Mouse (Mus musculus) testis, postnatal 10 days (tissue): Measurements from ENCODE around the gene Trim67.
"Not testable (repeated sequence)": the region's sequence is repeated elsewhere in the genome, so short reads cannot be mapped to it uniquely, and the experiment has no call there.

Source experiments
- DNase-seq: peaks from one replicate; pipeline ENCODE4 v3.0.0; 2021; ENCODE audit warnings: low spot score

The Trim67 gene

GRCm38 (mm10) chr8:124833430-124834205 lies 40.7 kb downstream of the Trim67 start:
- DNase-seq: no peak

GRCm38 (mm10) chr8:124835848-124836247 lies 43.0 kb downstream of the Trim67 start:
- DNase-seq: no peak

GRCm38 (mm10) chr8:124836273-124836672 lies 43.4 kb downstream of the Trim67 start:
- DNase-seq: no peak

GRCm38 (mm10) chr8:124836907-124837306 lies 44.0 kb downstream of the Trim67 start:
- DNase-seq: no peak

- no peak for DNase-seq
Measured at GRCm38 (mm10) chr8:124837956-124838355, 45.1 kb downstream of the Trim67 start.

GRCm38 (mm10) chr8:124839371-124839770 lies 46.5 kb downstream of the Trim67 start:
- DNase-seq: no peak

- no peak for DNase-seq
Measured at GRCm38 (mm10) chr8:124840900-124841299, 48.0 kb downstream of the Trim67 start.

GRCm38 (mm10) chr8:124841775-124842174 lies 48.9 kb downstream of the Trim67 start:
- no peak for DNase-seq

- DNase-seq: not testable (repeated sequence)
Measured at GRCm38 (mm10) chr8:124842929-124843328, 50.0 kb downstream of the Trim67 start.

GRCm38 (mm10) chr8:124845131-124845530 lies 52.2 kb downstream of the Trim67 start:
- no peak for DNase-seq

- no peak for DNase-seq
Measured at GRCm38 (mm10) chr8:124845573-124845972, 52.7 kb downstream of the Trim67 start.

GRCm38 (mm10) chr8:124853511-124853910 lies 60.6 kb downstream of the Trim67 start:
- DNase-seq: no peak

- peak; percentile 54 for DNase-seq
Measured at GRCm38 (mm10) chr8:124859466-124859865, 66.6 kb downstream of the Trim67 start.

- no peak for DNase-seq
Measured at GRCm38 (mm10) chr8:124860188-124860587, 67.3 kb downstream of the Trim67 start.

GRCm38 (mm10) chr8:124862321-124863162 lies 69.7 kb downstream of the Trim67 start, which contains the start of the genes Gnpat and 2810004N23Rik:
Gene Gnpat (plus strand): TSS chr8:124863033.
Gene 2810004N23Rik (minus strand): TSS chr8:124863120.
- DNase-seq: peak; percentile 96

GRCm38 (mm10) chr8:124863163-124863677 lies 70.3 kb downstream of the Trim67 start:
- DNase-seq: no peak

GRCm38 (mm10) chr8:124863729-124864128 lies 70.8 kb downstream of the Trim67 start:
- DNase-seq: no peak

GRCm38 (mm10) chr8:124866669-124867068 lies 73.8 kb downstream of the Trim67 start:
- no peak for DNase-seq

GRCm38 (mm10) chr8:124867126-124867525 lies 74.2 kb downstream of the Trim67 start:
- no peak for DNase-seq

- no peak for DNase-seq
Measured at GRCm38 (mm10) chr8:124869708-124870107, 76.8 kb downstream of the Trim67 start.

GRCm38 (mm10) chr8:124871474-124871873 lies 78.6 kb downstream of the Trim67 start:
- DNase-seq: no peak

GRCm38 (mm10) chr8:124872081-124872480 lies 79.2 kb downstream of the Trim67 start:
- no peak for DNase-seq

- no peak for DNase-seq
Measured at GRCm38 (mm10) chr8:124872690-124873089, 79.8 kb downstream of the Trim67 start.
